Mouse (Mus musculus) C2C12 (cell line): ENCODE measurements at regions not wholly inside any gene's neighbourhood (a gene's known extent, or its start where the extent isn't known, plus 50 kb on each side); places are given as distances from the start of the nearest gene placed in this dataset.

Experiments used
- CEBPB ChIP-seq: IDR thresholded peaks from one replicate; pipeline ENCODE4 v1.6.1; 2011; ENCODE audit warnings: low read depth, mild to moderate bottlenecking, control low read depth, moderate library complexity
- CTCF ChIP-seq: IDR thresholded peaks from one replicate; pipeline ENCODE4 v1.5.1; 2011; ENCODE audit not compliant: control insufficient read depth, insufficient read depth, insufficient read length
- FOSL1 ChIP-seq: IDR thresholded peaks from one replicate; pipeline ENCODE4 v1.8.0; 2011; ENCODE audit warnings: mild to moderate bottlenecking, low read length; ENCODE audit not compliant: poor library complexity, insufficient read depth, severe bottlenecking
- MAX ChIP-seq: IDR thresholded peaks from one replicate; pipeline ENCODE4 v1.6.1; 2011; ENCODE audit warnings: mild to moderate bottlenecking, control low read depth
- MYOD1 ChIP-seq: IDR thresholded peaks from one replicate; pipeline ENCODE4 v1.6.1; 2011; ENCODE audit warnings: low read depth; ENCODE audit not compliant: control insufficient read depth, insufficient read length
- MYOG ChIP-seq: IDR thresholded peaks from one replicate; pipeline ENCODE4 v1.6.1; 2011; ENCODE audit not compliant: control insufficient read depth, insufficient read length; ENCODE audit errors: extremely low read depth
- USF1 ChIP-seq: IDR thresholded peaks from one replicate; pipeline ENCODE4 v1.6.1; 2011; ENCODE audit warnings: low read depth, mild to moderate bottlenecking, control low read depth, moderate library complexity

DNA sequence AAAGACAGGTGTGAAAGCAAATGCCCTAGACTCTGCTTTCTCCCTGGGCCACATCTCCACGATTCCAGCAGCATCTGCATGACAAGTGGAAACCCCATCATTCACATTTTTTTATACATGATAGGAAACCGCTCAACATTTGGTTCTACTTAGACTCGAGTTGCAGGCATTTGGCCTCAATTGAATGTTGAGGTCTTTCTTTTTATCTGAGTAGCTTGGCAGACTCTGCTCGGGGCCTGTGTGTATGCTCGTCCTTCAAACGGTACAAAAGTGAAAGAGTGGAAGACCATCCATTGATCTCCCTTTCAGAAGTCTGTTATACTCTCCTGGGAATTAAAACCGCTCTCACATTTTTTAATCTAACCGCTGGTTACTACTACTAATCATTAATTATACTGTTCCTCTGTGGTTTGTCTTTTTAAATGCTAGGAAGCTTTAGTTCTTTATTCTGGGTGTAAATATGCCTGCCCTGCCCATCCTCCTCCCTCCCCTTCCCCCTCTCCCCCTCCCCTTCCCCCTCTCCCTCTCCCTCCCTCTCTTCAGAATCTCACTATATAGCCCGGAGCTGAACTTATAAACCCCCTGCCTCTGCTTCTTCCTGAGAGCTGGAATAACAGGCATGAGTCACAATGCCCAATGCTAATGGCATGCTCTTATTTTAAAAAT, 75.5 kb downstream of the Dyrk2 start:
- TF ChIP-seq CTCF (no peak), FOSL1 (no peak), MAX (no peak), USF1 (no peak), CEBPB (no peak), MYOG (no peak), MYOD1 (no peak)
